Mouse (Mus musculus) left cerebral cortex, postnatal 36 days (tissue): ENCODE data around the gene Alyref2. TPM values are rescaled to one million over a fixed set of nuclear protein-coding genes. Genes with fewer than 3 reads are reported as not detected.

Experiments used
- total RNA-seq, 2 experiments: library from RNA; stranded (reverse); gene quantifications; 2 replicates each; pipeline ENCODE4 v1.2.3; 2021

Alyref2 gene
- total RNA-seq, 2 experiments from 2014 or later, result 4.2 to 5.9 TPM

Other genes starting within 250 kb of the Alyref2 start
- 10 to 100 TPM; 63.6 to 64.6 TPM for gene B4galt3, start 233.2 kb upstream of the Alyref2 start, total RNA-seq
- gene Ppox, start 222.3 kb upstream of the Alyref2 start, total RNA-seq, result 10 to 100 TPM; 21.7 to 26.6 TPM
- gene Usp21, start 215.5 kb upstream of the Alyref2 start, total RNA-seq, result 10 to 100 TPM; 50.9 to 65.6 TPM
- gene Ufc1, start 208.5 kb upstream of the Alyref2 start, total RNA-seq, result 100 to 1,000 TPM; 107 to 121 TPM
- 10 to 100 TPM; 36.9 to 41.3 TPM for gene Dedd, start 174.3 kb upstream of the Alyref2 start, total RNA-seq
- 10 to 100 TPM; 39.6 to 48.0 TPM for gene Nit1, start 157.8 kb upstream of the Alyref2 start, total RNA-seq
- gene Pfdn2, start 157.8 kb upstream of the Alyref2 start, total RNA-seq, result 100 to 1,000 TPM; 161 to 185 TPM
- 10 to 100 TPM in 1 of 2 experiments, 1 to 10 TPM in 1; 7.9 to 10.9 TPM for gene Klhdc9, start 142.7 kb upstream of the Alyref2 start, total RNA-seq
- 1 to 10 TPM; 2.3 to 3.9 TPM for gene Nectin4, start 133.4 kb upstream of the Alyref2 start, total RNA-seq
- gene Arhgap30, start 114.5 kb upstream of the Alyref2 start, total RNA-seq, result 1 to 10 TPM; 1.7 to 1.8 TPM
- 100 to 1,000 TPM; 107 to 113 TPM for gene Usf1, start 92.2 kb upstream of the Alyref2 start, total RNA-seq
- gene Tstd1, start 84.6 kb upstream of the Alyref2 start, total RNA-seq, result 1 to 10 TPM; 1.1 to 1.9 TPM
- gene F11r, start 65.9 kb upstream of the Alyref2 start, total RNA-seq, result 1 to 10 TPM; 4.9 to 5.3 TPM
- gene Itln1, start 31.8 kb downstream of the Alyref2 start, total RNA-seq, result not detected
- gene Cd244a, start 55.7 kb downstream of the Alyref2 start, total RNA-seq, result not detected
- gene Ly9, start 103.9 kb downstream of the Alyref2 start, total RNA-seq, result not detected
- not detected for gene Slamf7, start 149.6 kb downstream of the Alyref2 start, total RNA-seq
- under 1 TPM; 0.44 to 0.91 TPM for gene Cd48, start 178.5 kb downstream of the Alyref2 start, total RNA-seq